18 mouse cellular contexts compared by ENCODE assay signal in genomic region chr19:60217985-60218384, GRCm38 (mm10). TPM values are rescaled to one million over a fixed set of nuclear protein-coding genes. Genes with fewer than 3 reads are reported as not detected.
DNase-seq lines count a peak whose midpoint lies in the region; ATAC-seq lines count a peak whose summit lies in the region.
"Had no signal": no experiment of that assay in that cellular context is flagged by ENCODE, and none has a peak within 500 bp of the region (broad histone marks: within the 10 kb centered on the region; RNA-seq: fewer than 3 reads in every experiment).

No protein-coding gene starts in this region.

- no peak for ATAC-seq in kidney, embryonic 14.5 days (ENCODE audit: low FRiP score, low TSS enrichment)
- ATAC-seq in midbrain, embryonic 14.5 days (ENCODE audit: low FRiP score, low TSS enrichment) = no peak
- no peak for ATAC-seq in midbrain, embryonic 11.5 days (ENCODE audit: low FRiP score)
- ATAC-seq in midbrain, embryonic 13.5 days = no peak
- no peak for ATAC-seq in erythroblast, adult 5-6 weeks (replicated peaks; ENCODE audit: low FRiP score, poor library complexity, severe bottlenecking)
- ATAC-seq: intestine, postnatal 0 days; lung, postnatal 0 days had no signal

- no peak overlapping the region for H3K4me2 ChIP-seq in kidney, embryonic 14.5 days (replicated peaks; ENCODE audit: low read depth, low read length)
- no peak overlapping the region for H3K4me2 ChIP-seq in midbrain, embryonic 14.5 days (ENCODE audit: low read length)
- H3K4me2 ChIP-seq in midbrain, embryonic 11.5 days = no peak overlapping the region
- H3K4me2 ChIP-seq in midbrain, embryonic 13.5 days (replicated peaks) = no peak overlapping the region
- H3K4me2 ChIP-seq: hindbrain, embryonic 15.5 days; limb, embryonic 12.5 days; liver, embryonic 13.5 days had no signal

- WGBS in kidney, embryonic 14.5 days = 76% methylated on average over 2 of the region's 2 CpGs
- 69% methylated on average over 2 of the region's 2 CpGs for WGBS in midbrain, embryonic 14.5 days
- 78% methylated on average over 2 of the region's 2 CpGs for WGBS in midbrain, embryonic 11.5 days
- 78% methylated on average over 2 of the region's 2 CpGs for WGBS in midbrain, embryonic 13.5 days

- H3K4me1 ChIP-seq in kidney, embryonic 14.5 days (ENCODE audit: control insufficient read depth, insufficient read depth, low read length) = peaks cover 3% of the 10 kb centered on the region; the same call in 1 of the 2 replicates
- no peaks in the 10 kb centered on the region for H3K4me1 ChIP-seq in midbrain, embryonic 14.5 days (ENCODE audit: control insufficient read depth, insufficient read depth, low read length)
- no peaks in the 10 kb centered on the region for H3K4me1 ChIP-seq in midbrain, embryonic 11.5 days (ENCODE audit: control insufficient read depth, insufficient read depth, low read length)
- peaks cover 11% of the 10 kb centered on the region for H3K4me1 ChIP-seq in midbrain, embryonic 13.5 days (replicated peaks)
- H3K4me1 ChIP-seq: hindbrain, embryonic 15.5 days; limb, embryonic 12.5 days; liver, embryonic 13.5 days had no signal

- H3K27me3 ChIP-seq in kidney, embryonic 14.5 days (ENCODE audit: control insufficient read depth, insufficient read depth, low read length) = no peaks in the 10 kb centered on the region
- H3K27me3 ChIP-seq in midbrain, embryonic 14.5 days (ENCODE audit: control insufficient read depth, insufficient read depth, low read length) = no peaks in the 10 kb centered on the region
- no peaks in the 10 kb centered on the region for H3K27me3 ChIP-seq in midbrain, embryonic 11.5 days (ENCODE audit: control insufficient read depth, insufficient read depth, low read length)
- no peaks in the 10 kb centered on the region for H3K27me3 ChIP-seq in midbrain, embryonic 13.5 days
- H3K27me3 ChIP-seq: hindbrain, embryonic 15.5 days; limb, embryonic 12.5 days; liver, embryonic 13.5 days had no signal

- peaks cover 14% of the 10 kb centered on the region; the same call in 1 of the 2 replicates for H3K36me3 ChIP-seq in kidney, embryonic 14.5 days (ENCODE audit: control insufficient read depth, insufficient read depth, low read length)
- peaks cover 9% of the 10 kb centered on the region; the same call in 1 of the 2 replicates for H3K36me3 ChIP-seq in midbrain, embryonic 14.5 days (ENCODE audit: control insufficient read depth, insufficient read depth, low read length)
- no peaks in the 10 kb centered on the region for H3K36me3 ChIP-seq in midbrain, embryonic 11.5 days (ENCODE audit: control insufficient read depth, insufficient read depth, low read length)
- H3K36me3 ChIP-seq in midbrain, embryonic 13.5 days = peaks cover 4% of the 10 kb centered on the region
- H3K36me3 ChIP-seq: hindbrain, embryonic 15.5 days had no signal

- H3K4me3 ChIP-seq in kidney, embryonic 14.5 days (ENCODE audit: low read length) = no peak overlapping the region
- no peak overlapping the region for H3K4me3 ChIP-seq in midbrain, embryonic 14.5 days (replicated peaks; ENCODE audit: low read depth, low read length)
- H3K4me3 ChIP-seq in midbrain, embryonic 11.5 days (ENCODE audit: low read depth, low read length) = no peak overlapping the region
- no peak overlapping the region for H3K4me3 ChIP-seq in midbrain, embryonic 13.5 days (replicated peaks)
- H3K4me3 ChIP-seq: hindbrain, embryonic 15.5 days; limb, embryonic 12.5 days; liver, embryonic 13.5 days had no signal

- H3K9me3 ChIP-seq in kidney, embryonic 14.5 days (ENCODE audit: control insufficient read depth, low read length) = no peaks in the 10 kb centered on the region
- no peaks in the 10 kb centered on the region for H3K9me3 ChIP-seq in midbrain, embryonic 14.5 days (ENCODE audit: control insufficient read depth, low read length)
- no peaks in the 10 kb centered on the region for H3K9me3 ChIP-seq in midbrain, embryonic 11.5 days (ENCODE audit: control insufficient read depth, low read length)
- no peaks in the 10 kb centered on the region for H3K9me3 ChIP-seq in midbrain, embryonic 13.5 days
- H3K9me3 ChIP-seq: G1E; hindbrain, embryonic 15.5 days; limb, embryonic 12.5 days; liver, embryonic 13.5 days had no signal

- peak; percentile 12 to 15 for DNase-seq in cerebellum, adult 18-20 months
- DNase-seq in cerebellum, adult 9-11 months = no peak
- DNase-seq in kidney, postnatal 14 days = peak; percentile 8
- DNase-seq in midbrain, embryonic 14.5 days = peak; percentile 48
- no peak for DNase-seq in midbrain, embryonic 11.5 days (ENCODE audit: low spot score, missing footprints)
- DNase-seq: embryo, embryonic 11 days; heart, postnatal 36 days; liver, embryonic 13.5 days; right cerebral cortex, postnatal 4 days; thymus, adult 2 months had no signal

- H3K9ac ChIP-seq in kidney, embryonic 14.5 days (ENCODE audit: low read depth, low read length) = no peak overlapping the region
- H3K9ac ChIP-seq in midbrain, embryonic 14.5 days (replicated peaks; ENCODE audit: low read length) = no peak overlapping the region
- H3K9ac ChIP-seq in midbrain, embryonic 11.5 days (ENCODE audit: low read length) = no peak overlapping the region
- H3K9ac ChIP-seq in midbrain, embryonic 13.5 days (replicated peaks) = no peak overlapping the region
- H3K9ac ChIP-seq: hindbrain, embryonic 15.5 days; limb, embryonic 12.5 days; liver, embryonic 13.5 days had no signal

- H3K27ac ChIP-seq in kidney, embryonic 14.5 days (ENCODE audit: low read depth, low read length) = no peak overlapping the region
- H3K27ac ChIP-seq in midbrain, embryonic 14.5 days (replicated peaks; ENCODE audit: low read depth, low read length) = no peak overlapping the region
- H3K27ac ChIP-seq in midbrain, embryonic 11.5 days (ENCODE audit: low read depth, low read length) = no peak overlapping the region
- no peak overlapping the region for H3K27ac ChIP-seq in midbrain, embryonic 13.5 days
- H3K27ac ChIP-seq: hindbrain, embryonic 15.5 days; limb, embryonic 12.5 days; liver, embryonic 13.5 days had no signal

RNA-seq across cellular contexts. Expression of gene Fam204a, which starts 8.5 kb away (rescaled TPM):
- polyA plus RNA-seq in kidney, embryonic 14.5 days (2014; fragmentation: Nextera tagmentation; extraction: Ambion mirVana) = 72.5 and 76.9 TPM in 2 replicates
- polyA plus RNA-seq in midbrain, embryonic 14.5 days (2014; fragmentation: Nextera tagmentation; extraction: Ambion mirVana) = 91.5 and 98.1 TPM in 2 replicates
- 93.7 and 113 TPM in 2 replicates for polyA plus RNA-seq in midbrain, embryonic 11.5 days (2014; fragmentation: Nextera tagmentation; extraction: Ambion mirVana)
- 98.4 and 104 TPM in 2 replicates for polyA plus RNA-seq in midbrain, embryonic 13.5 days (2015; fragmentation: Nextera tagmentation; extraction: Ambion mirVana)
- 8.2 and 15.9 TPM in 2 replicates for total RNA-seq in erythroblast, adult 5-6 weeks (2015; ENCODE audit: low replicate concordance)
- 30.8 and 33.5 TPM in 2 replicates for total RNA-seq in erythroblast, adult 5-6 weeks (2017; ENCODE audit: low replicate concordance)

Comparison
In these comparisons a context has a peak if more than half of its experiments do, and no peak if none do; other contexts are left out.
1. DNase-seq: peak in cerebellum, adult 18-20 months (2 of 2), kidney, postnatal 14 days (single experiment) and midbrain, embryonic 14.5 days (single experiment); none in cerebellum, adult 9-11 months (single experiment) and midbrain, embryonic 11.5 days (single experiment).